Mouse (Mus musculus) neural tube, embryonic 11.5 days (tissue): Measurements from ENCODE around the gene Tsn. TPM values are rescaled to one million over a fixed set of nuclear protein-coding genes. Genes with fewer than 3 reads are reported as not detected.

ENCODE experiments used
- polyA plus RNA-seq: library from polyadenylated mRNA; unstranded; fragments of >200 nt; fragmentation: Nextera tagmentation; extraction: Ambion mirVana; gene quantifications from 2 replicates; pipeline ENCODE4 v1.2.1, GENCODE M21; 2014

Tsn gene
- polyA plus RNA-seq, 1 experiment from 2014 or later = 382 TPM

Other genes starting within 250 kb of the Tsn start
- gene Gm29106, start 135.2 kb downstream of the Tsn start, polyA plus RNA-seq = 0.27 and 0.38 TPM in 2 replicates
- gene Nifk, start 10.1 kb upstream of the Tsn start, polyA plus RNA-seq = 96.2 and 97.1 TPM in 2 replicates
- 98.6 and 104 TPM in 2 replicates for gene Clasp1, start 77.3 kb upstream of the Tsn start, polyA plus RNA-seq